Mouse (Mus musculus) forebrain, embryonic 11.5 days (tissue): ENCODE results near the gene Mbd3. TPM values are rescaled to one million over a fixed set of nuclear protein-coding genes. Genes with fewer than 3 reads are reported as not detected.

Experiments used
- ATAC-seq: fragments of 200-750 bp; cut with Nextera tagmentation; replicated peaks from 2 replicates; pipeline ENCODE4 v1.8.0; 2017; ENCODE audit warnings: moderate TSS enrichment; ENCODE audit not compliant: low FRiP score
- DNase-seq: peaks from one replicate; pipeline ENCODE4 v3.0.0-alpha.2; 2017; ENCODE audit warnings: low spot score
- H3K27ac ChIP-seq: fragments of 300-500 bp; sonication (generic); 2 replicates; pipeline ENCODE4 v1.5.1; 2014; ENCODE audit warnings: low read depth, low read length
- H3K27me3 ChIP-seq: fragments of 300-500 bp; sonication (generic); 2 replicates; pipeline ENCODE4 v1.6.1; 2014; ENCODE audit warnings: mild to moderate bottlenecking, low read length, mixed read lengths; ENCODE audit not compliant: control insufficient read depth, insufficient read depth
- H3K36me3 ChIP-seq: fragments of 300-500 bp; sonication (generic); 2 replicates; pipeline ENCODE4 v1.6.1; 2014; ENCODE audit warnings: mild to moderate bottlenecking, low read length, moderate library complexity, mixed read lengths; ENCODE audit not compliant: control insufficient read depth, insufficient read depth
- H3K4me1 ChIP-seq: fragments of 300-500 bp; sonication (generic); replicated peaks from 2 replicates; pipeline ENCODE4 v1.6.1; 2014; ENCODE audit warnings: low read length, mixed read lengths; ENCODE audit not compliant: control insufficient read depth, insufficient read depth
- H3K4me2 ChIP-seq: fragments of 300-500 bp; sonication (generic); 2 replicates; pipeline ENCODE4 v1.6.1; 2014; ENCODE audit warnings: low read depth, mild to moderate bottlenecking, low read length, moderate library complexity, mixed read lengths; ENCODE audit not compliant: severe bottlenecking
- H3K4me3 ChIP-seq: fragments of 300-500 bp; sonication (generic); 2 replicates; pipeline ENCODE4 v1.5.1; 2014; ENCODE audit warnings: low read depth, low read length
- H3K9ac ChIP-seq: fragments of 300-500 bp; sonication (generic); 2 replicates; pipeline ENCODE4 v1.6.1; 2014; ENCODE audit warnings: low read length
- H3K9me3 ChIP-seq: fragments of 300-500 bp; sonication (generic); 2 replicates; pipeline ENCODE4 v1.6.1; 2016; ENCODE audit warnings: low read length, mixed read lengths; ENCODE audit not compliant: control insufficient read depth
- WGBS: fragments of 180-500 bp; shearing (Covaris S2); extraction: QIAGEN DNeasy Blood & Tissue Kit; methylation state at CpG from one replicate; pipeline ENCODE4 v1.1.7; 2014; 5-methylcytosine and 5-hydroxymethylcytosine counted together
- polyA plus RNA-seq: library from polyadenylated mRNA; unstranded; fragments of >200 nt; fragmentation: Nextera tagmentation; extraction: Ambion mirVana; gene quantifications from 2 replicates; pipeline ENCODE4 v1.2.1, GENCODE M21; 2014

Gene Mbd3
- polyA plus RNA-seq: 276 and 322 TPM in 2 replicates

DNA sequence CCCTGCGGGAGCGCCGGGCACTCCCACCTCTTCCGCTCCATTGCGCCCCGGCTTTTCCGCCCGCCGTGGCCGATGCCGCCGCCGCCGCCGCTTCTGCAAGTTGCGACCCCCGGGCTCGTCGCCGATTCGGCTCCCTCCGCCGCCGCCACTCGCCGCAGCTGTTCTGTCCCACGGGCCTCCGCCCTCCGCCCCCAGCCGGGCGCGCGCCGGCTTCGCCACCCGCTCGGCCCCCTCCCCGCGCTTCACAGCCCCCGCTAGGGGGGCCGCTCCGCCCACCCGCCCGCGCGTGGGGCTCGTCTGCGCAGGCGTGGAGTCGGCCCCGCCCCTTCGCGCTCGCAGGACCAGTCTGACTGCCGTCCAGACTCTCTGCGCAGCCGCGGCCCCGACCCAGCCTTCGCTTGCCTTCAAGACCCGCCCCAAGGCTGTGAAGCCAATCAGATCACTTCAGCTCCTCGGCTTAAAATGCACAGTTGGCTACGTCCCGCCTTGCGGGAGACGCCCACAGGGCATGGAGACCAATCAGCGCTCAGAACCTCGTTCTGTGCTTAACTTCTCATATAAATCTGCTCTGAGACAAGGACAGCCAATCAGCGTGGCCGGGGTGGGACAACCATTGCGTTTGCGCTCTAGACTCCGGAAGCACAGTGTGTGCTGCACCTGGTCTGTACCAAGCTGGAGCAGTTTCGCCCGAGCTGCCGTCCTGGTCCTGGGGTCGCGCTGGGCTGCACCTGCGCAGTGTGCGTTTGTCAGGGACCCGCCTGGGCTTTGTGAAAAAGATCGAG lies at the start of gene Mbd3:
TSS of gene Mbd3 (minus strand) at position 360 of the 782 bp plus-strand sequence.
- Histone ChIP-seq H3K9ac (peak within 1 kb of the TSS; percentile 97), H3K27ac (peak within 1 kb of the TSS; percentile 98), H3K36me3 (peaks cover 13% of the 10 kb centered on the region), H3K4me2 (peak within 1 kb of the TSS; percentile 64), H3K4me1 (peaks cover 17% of the 10 kb centered on the region), H3K27me3 (no peaks in the 10 kb centered on the region), H3K9me3 (peaks cover 3% of the 10 kb centered on the region; the same call in 1 of the 2 replicates), H3K4me3 (peak within 1 kb of the TSS; percentile 79)
- under 1% methylated on average over 82 of the region's 82 CpGs for whole genome bisulfite sequencing
- DNase-seq: peak; percentile 100
- peak; percentile 95 for ATAC-seq

GRCm38 (mm10) chr10:80445898-80446601 lies 46.7 kb upstream of the Mbd3 start:
- H3K27ac ChIP-seq: no peak overlapping the region
- H3K4me3 ChIP-seq: no peak overlapping the region
- H3K36me3 ChIP-seq: no peaks in the 10 kb centered on the region
- H3K27me3 ChIP-seq: peaks cover 2% of the 10 kb centered on the region; the same call in 1 of the 2 replicates
- 7% methylated on average over 26 of the region's 26 CpGs for WGBS
- H3K4me2 ChIP-seq: peak overlapping the region; percentile 41; the same call in 1 of the 2 replicates
- no peaks in the 10 kb centered on the region for H3K4me1 ChIP-seq
- H3K9ac ChIP-seq: no peak overlapping the region; the same call in 1 of the 2 replicates
- no peaks in the 10 kb centered on the region for H3K9me3 ChIP-seq
- peak; percentile 63 for ATAC-seq
- DNase-seq: peak; percentile 89

- no peaks in the 10 kb centered on the region for H3K9me3 ChIP-seq
- H3K27ac ChIP-seq: no peak overlapping the region
- WGBS: 40% methylated on average over 1 of the region's 1 CpGs
- no peak overlapping the region for H3K4me2 ChIP-seq
- no peak for DNase-seq
- H3K4me1 ChIP-seq: no peaks in the 10 kb centered on the region
- H3K27me3 ChIP-seq: peaks cover 2% of the 10 kb centered on the region; the same call in 1 of the 2 replicates
- H3K4me3 ChIP-seq: no peak overlapping the region
- H3K36me3 ChIP-seq: no peaks in the 10 kb centered on the region
- no peak for ATAC-seq
- H3K9ac ChIP-seq: no peak overlapping the region
Measured at GRCm38 (mm10) chr10:80445052-80445451, 45.7 kb upstream of the Mbd3 start.

DNA sequence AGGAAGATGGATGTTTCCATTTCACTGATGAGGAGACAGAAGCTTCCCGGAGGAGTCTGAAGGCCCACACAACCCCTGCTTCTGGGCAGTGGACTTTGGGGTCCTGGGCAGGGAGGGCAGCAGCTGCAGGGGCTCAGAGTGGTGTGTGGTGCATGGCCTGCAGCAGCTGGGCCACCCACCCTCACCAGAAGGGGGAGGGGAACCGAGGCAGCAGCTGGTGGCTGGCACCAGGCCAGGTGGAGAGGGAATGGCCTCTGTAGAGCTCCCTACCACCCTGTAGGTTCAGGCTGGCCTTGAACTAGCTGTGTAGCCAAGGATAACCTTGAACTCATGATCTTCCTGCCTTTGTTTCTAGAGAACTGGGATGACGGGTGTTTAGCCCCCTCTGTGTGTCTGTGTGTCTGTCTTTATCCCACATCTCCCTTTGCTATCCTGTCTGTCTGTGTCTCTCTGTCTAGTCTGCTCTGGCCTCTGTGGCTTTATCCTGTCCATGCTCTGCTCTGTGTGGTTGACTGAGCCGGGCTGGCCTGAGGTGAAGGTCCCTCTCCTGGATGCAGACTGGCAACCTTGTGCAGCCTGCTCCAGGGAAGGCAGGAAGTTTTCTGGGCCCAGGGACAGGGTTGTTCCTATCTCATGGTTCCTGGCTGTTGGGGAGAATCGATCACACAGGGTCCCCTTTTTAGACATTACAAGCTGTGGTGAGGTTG lies 45.1 kb upstream of the Mbd3 start:
- no peak for DNase-seq
- H3K36me3 ChIP-seq: no peaks in the 10 kb centered on the region
- ATAC-seq: no peak
- no peak overlapping the region for H3K9ac ChIP-seq
- H3K4me3 ChIP-seq: no peak overlapping the region
- WGBS: 58% methylated on average over 5 of the region's 5 CpGs
- H3K9me3 ChIP-seq: no peaks in the 10 kb centered on the region
- no peak overlapping the region for H3K4me2 ChIP-seq
- peaks cover 2% of the 10 kb centered on the region; the same call in 1 of the 2 replicates for H3K27me3 ChIP-seq
- H3K4me1 ChIP-seq: no peaks in the 10 kb centered on the region
- no peak overlapping the region for H3K27ac ChIP-seq

DNA sequence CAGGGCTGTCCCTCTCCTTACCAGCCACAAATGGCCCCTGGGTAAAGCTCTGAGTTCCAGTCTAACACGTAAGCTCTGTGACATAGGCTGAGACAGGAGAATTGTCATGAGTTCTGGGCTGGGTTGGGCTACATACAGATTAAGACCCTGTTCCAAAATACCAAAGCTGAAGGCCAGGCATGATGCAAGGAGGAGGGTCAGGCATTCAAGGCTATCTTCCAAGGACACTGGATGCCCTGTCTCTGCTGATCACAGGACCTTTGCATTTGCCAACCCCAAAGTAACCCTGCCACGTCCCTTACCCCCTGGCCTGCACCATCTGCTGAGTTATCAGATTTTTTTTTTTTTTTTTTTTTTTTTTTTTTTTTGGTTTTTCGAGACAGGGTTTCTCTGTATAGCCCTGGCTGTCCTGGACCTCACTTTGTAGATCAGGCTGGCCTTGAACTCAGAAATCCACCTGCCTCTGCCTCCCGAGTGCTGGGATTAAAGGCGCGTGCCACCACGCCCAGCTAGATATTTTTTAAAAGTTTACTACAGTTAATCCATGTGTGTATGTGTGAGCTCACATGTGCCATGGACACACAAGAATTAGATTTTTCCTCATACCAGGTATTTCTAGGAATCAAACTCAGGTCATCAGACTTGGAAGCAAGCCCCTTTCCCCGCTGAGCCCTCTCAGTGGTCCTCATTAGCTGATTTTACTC lies 44.4 kb upstream of the Mbd3 start:
- Histone ChIP-seq H3K4me1 (no peaks in the 10 kb centered on the region), H3K4me2 (no peak overlapping the region), H3K27me3 (peaks cover 2% of the 10 kb centered on the region; the same call in 1 of the 2 replicates), H3K4me3 (no peak overlapping the region), H3K36me3 (no peaks in the 10 kb centered on the region), H3K9me3 (no peaks in the 10 kb centered on the region), H3K9ac (no peak overlapping the region), H3K27ac (no peak overlapping the region)
- DNase-seq (no peak), ATAC-seq (no peak)
- 87% methylated on average over 7 of the region's 8 CpGs for WGBS

GRCm38 (mm10) chr10:80442989-80443388 lies 43.6 kb upstream of the Mbd3 start:
- Histone ChIP-seq H3K27ac (no peak overlapping the region), H3K4me3 (no peak overlapping the region), H3K27me3 (peaks cover 2% of the 10 kb centered on the region; the same call in 1 of the 2 replicates), H3K9me3 (no peaks in the 10 kb centered on the region), H3K36me3 (no peaks in the 10 kb centered on the region), H3K9ac (no peak overlapping the region), H3K4me1 (no peaks in the 10 kb centered on the region), H3K4me2 (no peak overlapping the region)
- 58% methylated on average over 2 of the region's 2 CpGs for WGBS
- ATAC-seq: no peak
- no peak for DNase-seq

- no peak for DNase-seq
- Histone ChIP-seq H3K36me3 (no peaks in the 10 kb centered on the region), H3K27ac (no peak overlapping the region), H3K4me3 (no peak overlapping the region), H3K4me1 (no peaks in the 10 kb centered on the region), H3K4me2 (no peak overlapping the region), H3K27me3 (peaks cover 2% of the 10 kb centered on the region; the same call in 1 of the 2 replicates), H3K9ac (no peak overlapping the region), H3K9me3 (no peaks in the 10 kb centered on the region)
- WGBS: 70% methylated on average over 8 of the region's 8 CpGs
- no peak for ATAC-seq
Measured at GRCm38 (mm10) chr10:80441598-80441997, 42.2 kb upstream of the Mbd3 start.

GRCm38 (mm10) chr10:80440031-80440430 lies 40.7 kb upstream of the Mbd3 start:
- Histone ChIP-seq H3K9ac (no peak overlapping the region), H3K4me2 (no peak overlapping the region), H3K36me3 (no peaks in the 10 kb centered on the region), H3K4me3 (no peak overlapping the region), H3K9me3 (no peaks in the 10 kb centered on the region), H3K4me1 (no peaks in the 10 kb centered on the region), H3K27me3 (no peaks in the 10 kb centered on the region), H3K27ac (no peak overlapping the region)
- ATAC-seq: no peak
- no peak for DNase-seq
